In the genomic region with DNA sequence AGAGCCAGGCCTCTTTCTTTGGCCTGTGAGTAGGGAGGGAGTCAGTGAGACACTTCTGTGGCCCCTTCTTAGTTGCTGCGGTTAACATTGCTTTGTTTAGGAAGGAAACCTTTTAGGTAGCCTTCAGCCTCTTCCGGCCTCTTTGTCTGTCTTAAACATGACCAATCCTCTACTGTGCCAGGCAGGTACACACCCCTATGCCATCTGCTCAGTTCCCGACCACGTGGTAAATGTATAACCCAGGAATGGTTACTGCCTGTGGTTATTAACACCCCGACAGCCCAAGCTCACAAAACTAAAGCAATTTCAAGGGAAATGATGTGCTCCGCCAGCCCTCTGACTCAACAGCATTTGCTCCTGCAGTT, we compare ENCODE assay signal across 8 mouse cellular contexts. TPM values are rescaled to one million over a fixed set of nuclear protein-coding genes. Genes with fewer than 3 reads are reported as not detected.
A peak's percentile ranks its signal among the peaks of the same experiment; 100 is the strongest.
DNase-seq lines count a peak whose midpoint lies in the region; ATAC-seq and TF ChIP-seq lines count a peak whose summit lies in the region.

No protein-coding gene starts in this region.

- no peaks in the 10 kb centered on the region for H3K9me3 ChIP-seq in heart, embryonic 10.5 days
- no peaks in the 10 kb centered on the region for H3K9me3 ChIP-seq in ES-Bruce4 (replicated peaks; ENCODE audit: control insufficient read depth, insufficient read depth, low read length, poor library complexity, severe bottlenecking)
- H3K9me3 ChIP-seq in hindbrain, embryonic 14.5 days (ENCODE audit: control insufficient read depth, low read length), result no peaks in the 10 kb centered on the region
- H3K9me3 ChIP-seq in limb, embryonic 12.5 days, result no peaks in the 10 kb centered on the region
- H3K9me3 ChIP-seq in neural tube, embryonic 12.5 days, result no peaks in the 10 kb centered on the region

- TF ChIP-seq POLR2A in ES-Bruce4 (IDR thresholded peaks at IDR 0.05; ENCODE audit: insufficient read depth, low read length), result no peak

- no peak for TF ChIP-seq CTCF in ES-Bruce4 (IDR thresholded peaks at IDR 0.05; ENCODE audit: low read depth, low read length)

- TF ChIP-seq EP300 in ES-Bruce4 (IDR thresholded peaks at IDR 0.05; ENCODE audit: insufficient read depth, low read depth, low read length), result no peak

- H3K4me3 ChIP-seq in heart, embryonic 10.5 days, result peak overlapping the region; percentile 65
- peak overlapping the region; percentile 71 for H3K4me3 ChIP-seq in ES-Bruce4 (ENCODE audit: low read depth, low read length)
- peak overlapping the region; percentile 51 for H3K4me3 ChIP-seq in hindbrain, embryonic 14.5 days (replicated peaks; ENCODE audit: low read length)
- peak overlapping the region; percentile 51 for H3K4me3 ChIP-seq in limb, embryonic 12.5 days (replicated peaks)
- peak overlapping the region; percentile 51 for H3K4me3 ChIP-seq in neural tube, embryonic 12.5 days

- peak overlapping the region; percentile 79 for H3K27ac ChIP-seq in heart, embryonic 10.5 days
- no peak overlapping the region for H3K27ac ChIP-seq in ES-Bruce4 (ENCODE audit: insufficient read depth, low read length)
- H3K27ac ChIP-seq in hindbrain, embryonic 14.5 days, result 0 out of 2 replicates have a peak overlapping the region, but pooled peaks have one; percentile 63
- no peak overlapping the region for H3K27ac ChIP-seq in limb, embryonic 12.5 days
- no peak overlapping the region for H3K27ac ChIP-seq in neural tube, embryonic 12.5 days

- intact Hi-C loops in heart, postnatal 25 days (cut with DNase I), result loop anchor here (5.0 to 10.0 kb wide), 2 partner anchors 71 to 169 kb away; a partner anchor contains a TSS

- ATAC-seq in common myeloid progenitor, adult 5-6 weeks (replicated peaks; ENCODE audit: low read depth, poor library complexity, severe bottlenecking), result peak; percentile 48
- ATAC-seq in hindbrain, embryonic 14.5 days (ENCODE audit: low FRiP score), result peak; percentile 83
- no peak for ATAC-seq in limb, embryonic 12.5 days (ENCODE audit: insufficient number of reproducible peaks, insufficient read depth, low FRiP score, low TSS enrichment, low read depth)
- ATAC-seq in neural tube, embryonic 12.5 days (ENCODE audit: low FRiP score, low read depth), result peak; percentile 72

- H3K4me2 ChIP-seq in hindbrain, embryonic 14.5 days (replicated peaks), result peak overlapping the region; percentile 50
- peak overlapping the region; percentile 55 for H3K4me2 ChIP-seq in limb, embryonic 12.5 days
- H3K4me2 ChIP-seq in neural tube, embryonic 12.5 days (replicated peaks), result peak overlapping the region; percentile 60

- no peaks in the 10 kb centered on the region for H3K36me3 ChIP-seq in heart, embryonic 10.5 days
- no peaks in the 10 kb centered on the region for H3K36me3 ChIP-seq in ES-Bruce4 (ENCODE audit: control insufficient read depth, insufficient read depth, low read length, poor library complexity, severe bottlenecking)
- H3K36me3 ChIP-seq in hindbrain, embryonic 14.5 days (replicated peaks; ENCODE audit: control insufficient read depth, insufficient read depth), result no peaks in the 10 kb centered on the region
- H3K36me3 ChIP-seq in limb, embryonic 12.5 days, result no peaks in the 10 kb centered on the region
- no peaks in the 10 kb centered on the region for H3K36me3 ChIP-seq in neural tube, embryonic 12.5 days

- H3K4me1 ChIP-seq in heart, embryonic 10.5 days, result no peaks in the 10 kb centered on the region
- H3K4me1 ChIP-seq in ES-Bruce4 (ENCODE audit: control insufficient read depth, insufficient read depth, low read length), result no peaks in the 10 kb centered on the region
- H3K4me1 ChIP-seq in hindbrain, embryonic 14.5 days (replicated peaks; ENCODE audit: control insufficient read depth, insufficient read depth, low read length), result 0 out of 2 replicates have a peak, but pooled peaks cover 4% of the 10 kb centered on the region
- no peaks in the 10 kb centered on the region for H3K4me1 ChIP-seq in limb, embryonic 12.5 days (replicated peaks)
- H3K4me1 ChIP-seq in neural tube, embryonic 12.5 days, result no peaks in the 10 kb centered on the region

- DNase-seq in heart, embryonic 10.5 days (ENCODE audit: low spot score), result peak; percentile 72
- DNase-seq in heart, postnatal 25 days (ENCODE audit: low spot score), result no peak
- DNase-seq in hindbrain, embryonic 14.5 days (ENCODE audit: low spot score), result no peak
- no peak for DNase-seq in adipocyte (ENCODE audit: low spot score)

- H3K9ac ChIP-seq in ES-Bruce4 (ENCODE audit: low read depth, poor library complexity, severe bottlenecking), result no peak overlapping the region
- peak overlapping the region; percentile 63 for H3K9ac ChIP-seq in hindbrain, embryonic 14.5 days
- H3K9ac ChIP-seq in limb, embryonic 12.5 days (replicated peaks), result peak overlapping the region; percentile 54
- peak overlapping the region; percentile 44 for H3K9ac ChIP-seq in neural tube, embryonic 12.5 days

- WGBS in heart, embryonic 10.5 days, result 26% methylated on average over 6 of the region's 6 CpGs
- WGBS in hindbrain, embryonic 14.5 days, result 24% methylated on average over 6 of the region's 6 CpGs
- WGBS in limb, embryonic 12.5 days, result 19% methylated on average over 6 of the region's 6 CpGs
- WGBS in neural tube, embryonic 12.5 days, result 26% methylated on average over 6 of the region's 6 CpGs

- peaks cover 10% of the 10 kb centered on the region; the same call in 1 of the 2 replicates for H3K27me3 ChIP-seq in heart, embryonic 10.5 days (ENCODE audit: insufficient read depth, poor library complexity, severe bottlenecking)
- H3K27me3 ChIP-seq in ES-Bruce4 (ENCODE audit: control insufficient read depth, insufficient read depth, low read length, poor library complexity, severe bottlenecking), result no peaks in the 10 kb centered on the region
- H3K27me3 ChIP-seq in hindbrain, embryonic 14.5 days (ENCODE audit: control insufficient read depth, insufficient read depth, low read length), result peaks cover 34% of the 10 kb centered on the region
- peaks cover 29% of the 10 kb centered on the region for H3K27me3 ChIP-seq in limb, embryonic 12.5 days
- H3K27me3 ChIP-seq in neural tube, embryonic 12.5 days (replicated peaks), result 0 out of 2 replicates have a peak, but pooled peaks cover 3% of the 10 kb centered on the region

RNA-seq across cellular contexts. Expression of a gene that starts 0.8 kb away (rescaled TPM):
- polyA plus RNA-seq in heart, embryonic 10.5 days (2016; fragmentation: Nextera tagmentation; extraction: Ambion mirVana), result 1.8 and 2.7 TPM in 2 replicates
- total RNA-seq in heart, postnatal 25 days (2021), result 1 to 10 TPM; 8.4 to 8.9 TPM
- polyA plus RNA-seq in ES-Bruce4 (2011; ENCODE audit: insufficient read depth, insufficient read length, low read depth, missing spikeins), result 4.5 and 5.2 TPM in 2 replicates
- total RNA-seq in common myeloid progenitor, adult 5-6 weeks (2017), result 8.0 and 12.8 TPM in 2 replicates
- 2.6 and 3.1 TPM in 2 replicates for polyA plus RNA-seq in hindbrain, embryonic 14.5 days (2014; fragmentation: Nextera tagmentation; extraction: Ambion mirVana)
- 1.0 and 1.1 TPM in 2 replicates for polyA plus RNA-seq in limb, embryonic 12.5 days (2016; fragmentation: Nextera tagmentation; extraction: Ambion mirVana)
- 1.2 and 1.8 TPM in 2 replicates for polyA plus RNA-seq in neural tube, embryonic 12.5 days (2016; fragmentation: Nextera tagmentation; extraction: Ambion mirVana)

Comparison
In these comparisons a context has a peak if more than half of its experiments do, and no peak if none do; other contexts are left out.
1. H3K27ac ChIP-seq: peak in heart, embryonic 10.5 days (single experiment) and hindbrain, embryonic 14.5 days (single experiment); none in ES-Bruce4 (single experiment), limb, embryonic 12.5 days (single experiment) and neural tube, embryonic 12.5 days (single experiment).
2. Peak in every context shown above with its lines, with median percentiles within 50 percentile points of each other: H3K4me3 ChIP-seq and H3K4me2 ChIP-seq.